Mouse (Mus musculus) gastrocnemius, postnatal 4 days (tissue): ENCODE data around the gene Wdr83os. TPM values are rescaled to one million over a fixed set of nuclear protein-coding genes. Genes with fewer than 3 reads are reported as not detected.
"Not testable (repeated sequence)": the region's sequence is repeated elsewhere in the genome, so short reads cannot be mapped to it uniquely, and the experiment has no call there.

Experiments used
- DNase-seq, 2 experiments: peaks; one replicate each; pipeline ENCODE4 v3.0.0; 2021 to 2022; ENCODE audit warnings: low spot score in 2 of 2, mixed read lengths in 2 of 2
- microRNA-seq: library from miRNA; unstranded; fragments of <30 nt; microRNA quantifications from one replicate; pipeline ENCODE4 v1.2.0, GENCODE M21; 2021
- total RNA-seq, 2 experiments: library from RNA; stranded (reverse); gene quantifications; 2 replicates each; pipeline ENCODE4 v1.2.3; 2021

The Wdr83os gene
- total RNA-seq, 2 experiments from 2014 or later, result 46.0 to 49.7 TPM

DNA sequence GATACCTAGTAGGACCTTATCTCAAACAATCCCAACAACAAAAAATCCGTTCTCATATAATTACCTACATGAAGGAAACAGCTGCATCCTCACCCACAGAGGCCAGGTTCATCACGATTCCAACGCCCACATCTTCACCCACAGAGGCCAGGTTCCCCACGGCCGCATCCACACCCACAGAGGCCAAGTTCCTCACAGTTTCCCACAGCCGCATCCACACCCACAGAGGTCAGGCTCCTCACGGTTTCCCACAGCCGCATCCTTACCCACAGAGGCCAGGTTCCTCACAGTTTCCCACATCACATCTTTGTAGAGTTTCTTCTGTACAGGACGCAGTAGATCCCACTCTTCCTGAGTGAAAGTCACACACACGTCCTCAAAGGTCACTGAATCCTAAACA, 32.7 kb downstream of the Wdr83os start:
- DNase-seq, result no peak

DNA sequence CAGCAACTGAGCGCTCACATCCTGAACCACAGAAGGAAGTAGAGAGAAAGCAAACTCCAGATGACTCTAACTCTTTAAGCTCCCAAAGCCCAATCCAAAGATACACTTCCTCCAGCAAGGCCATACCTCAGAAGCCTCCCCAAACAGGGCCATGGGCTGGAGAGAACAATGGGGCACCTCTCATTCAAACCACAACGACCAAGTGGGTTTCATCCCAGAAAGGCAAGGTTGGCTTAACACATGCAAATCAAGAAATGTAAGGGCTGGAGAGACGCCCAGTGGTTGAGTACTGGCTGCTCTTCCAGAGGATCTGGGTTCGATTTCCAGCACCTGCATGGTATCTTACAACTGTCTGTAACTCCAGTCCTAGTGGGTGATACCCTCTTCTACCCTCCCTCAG, 35.0 kb downstream of the Wdr83os start:
- DNase-seq, result no peak

DNA sequence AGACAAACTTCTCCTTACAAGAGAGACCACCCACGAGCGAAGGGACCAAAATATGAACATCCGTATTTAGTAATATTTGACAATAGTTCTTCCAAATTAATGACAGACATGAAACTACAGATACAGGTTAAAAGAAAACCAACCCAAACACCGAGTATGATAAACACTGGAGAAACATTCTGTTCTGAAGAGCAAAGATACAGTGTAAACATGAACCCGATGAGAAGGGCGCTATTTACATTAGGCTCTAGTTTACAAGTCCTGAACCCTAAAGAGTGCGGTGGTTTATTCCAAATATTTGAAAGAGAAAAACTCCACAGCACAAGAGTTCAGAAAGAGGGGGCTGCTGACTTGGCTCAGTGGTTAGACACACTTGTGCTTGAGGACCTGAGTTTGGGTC, 36.4 kb downstream of the Wdr83os start:
- no peak for DNase-seq

DNA sequence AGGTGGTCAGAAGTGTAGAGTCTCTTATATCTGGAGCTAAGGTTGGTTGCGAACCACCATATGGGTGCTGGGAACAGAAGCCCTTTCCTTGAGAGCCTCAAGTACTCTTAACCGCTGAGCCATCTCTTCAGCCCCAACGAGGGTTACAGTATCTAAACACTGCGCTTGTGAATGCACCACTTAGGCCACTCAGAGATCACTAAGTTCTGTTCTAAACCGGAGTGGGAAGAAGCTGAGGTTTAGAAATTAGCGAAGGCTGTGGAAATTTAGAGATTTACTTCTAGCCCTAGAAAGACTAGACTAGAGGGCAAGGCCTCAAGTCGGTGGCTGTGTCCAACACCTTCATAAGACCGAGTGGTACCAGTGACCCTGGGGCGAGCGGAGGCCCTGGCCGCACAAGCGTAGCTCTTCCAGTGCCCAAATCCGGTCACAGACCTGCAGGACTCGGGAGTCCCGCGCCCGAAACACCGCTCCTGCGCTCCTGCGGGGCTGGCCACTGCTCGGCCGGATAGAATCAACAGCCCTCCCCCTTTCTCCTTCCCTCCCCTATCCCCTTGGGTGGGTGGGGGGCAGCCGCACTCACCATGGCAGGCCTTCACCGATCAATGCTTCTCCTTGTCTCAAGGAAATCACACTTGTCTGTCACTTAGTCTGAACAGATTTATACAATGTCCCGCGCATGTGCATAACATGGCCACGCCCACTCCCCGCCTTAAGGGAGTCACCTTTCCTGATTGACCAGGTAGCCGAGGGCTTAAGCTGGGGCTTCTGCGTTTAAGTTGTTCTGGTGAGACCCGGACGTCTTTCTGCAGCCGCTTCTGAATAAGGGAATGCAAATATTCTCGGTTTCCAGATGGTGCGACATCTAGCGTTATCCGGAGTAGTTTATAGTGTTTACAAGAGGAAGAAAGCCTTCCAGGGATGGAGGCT, 38.8 kb downstream of the Wdr83os start:
- DNase-seq, result peak in 1 of 2 experiments; percentile 73

DNA sequence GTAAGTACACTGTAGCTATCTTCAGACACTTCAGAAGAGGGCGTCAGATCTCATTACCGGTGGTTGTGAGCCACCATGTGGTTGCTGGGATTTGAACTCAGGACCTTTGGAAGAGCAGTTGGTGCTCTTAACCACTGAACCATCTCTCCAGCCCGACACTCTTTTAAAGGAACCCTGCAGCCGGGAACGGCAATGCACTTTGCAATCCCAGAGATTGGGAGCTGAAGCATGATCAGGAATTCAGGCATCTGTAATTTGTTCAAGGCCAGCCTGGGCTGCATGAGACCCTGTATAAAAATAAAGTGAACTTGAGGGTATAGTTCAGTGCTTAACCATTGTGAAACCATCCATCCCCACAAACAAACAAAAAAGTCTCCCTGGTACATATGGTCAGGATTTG, 39.7 kb downstream of the Wdr83os start:
- DNase-seq, result not testable (repeated sequence)

DNA sequence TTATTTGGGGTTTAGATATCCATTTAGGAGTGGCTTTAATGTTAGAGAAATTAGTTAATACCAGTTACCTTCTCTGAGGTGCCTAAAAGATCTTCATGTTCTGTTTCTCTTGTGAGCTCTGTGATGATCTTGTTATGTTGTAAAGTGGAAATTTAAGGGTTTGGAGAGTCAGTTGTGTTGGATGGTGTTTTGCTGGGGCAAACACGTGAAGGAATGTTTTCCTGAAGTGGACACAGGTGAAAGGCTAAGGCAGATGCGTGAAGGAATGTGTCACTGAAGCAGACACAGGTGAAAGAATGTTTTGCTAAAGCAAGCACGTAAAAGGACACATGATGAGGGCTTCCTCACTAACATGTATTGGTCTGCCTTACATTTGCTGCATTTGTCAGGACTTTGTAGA, 42.5 kb downstream of the Wdr83os start, which contains the start of gene Zfp791:
Gene Zfp791 (minus strand): TSS at position 101 of the 400 bp plus-strand sequence.
- no peak for DNase-seq

DNA sequence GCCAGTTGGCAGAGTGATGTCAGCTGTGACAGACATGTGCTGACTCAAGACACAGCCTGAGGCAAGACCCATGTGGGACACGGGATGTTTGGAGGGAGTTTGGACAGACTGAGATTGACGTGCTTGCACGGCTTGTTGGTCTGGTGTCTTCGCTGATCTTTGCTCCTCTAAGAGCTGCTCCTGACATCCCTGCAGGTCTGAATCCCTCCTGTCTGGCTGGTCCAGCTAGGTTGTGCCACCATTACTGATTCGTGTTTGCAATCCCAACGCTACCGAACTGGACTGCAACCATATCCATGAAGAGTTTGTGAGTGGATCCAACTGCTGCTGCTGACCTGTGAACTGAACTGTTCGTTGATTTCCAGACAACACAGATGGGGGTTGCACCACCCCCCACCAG, 43.2 kb downstream of the Wdr83os start:
- DNase-seq, result no peak

Small RNA genes lying within 50 kb of the gene (microRNA-seq; reads per million reads assigned to microRNA genes)
- gene Gm23388, result not detected
- gene Mir7070, result not detected

Other genes starting within 250 kb of the Wdr83os start
- 10 to 100 TPM; 33.3 to 36.0 TPM for gene Gadd45gip1, start 249.2 kb upstream of the Wdr83os start, total RNA-seq
- gene Rad23a, start 240.1 kb upstream of the Wdr83os start, total RNA-seq, result 100 to 1,000 TPM; 121 to 123 TPM
- gene Calr, start 233.8 kb upstream of the Wdr83os start, total RNA-seq, result 100 to 1,000 TPM; 339 to 368 TPM
- gene Farsa, start 223.8 kb upstream of the Wdr83os start, total RNA-seq, result 10 to 100 TPM; 37.2 to 41.3 TPM
- 10 to 100 TPM; 15.3 to 18.0 TPM for gene Syce2, start 208.6 kb upstream of the Wdr83os start, total RNA-seq
- gene Gcdh, start 186.8 kb upstream of the Wdr83os start, total RNA-seq, result 10 to 100 TPM; 22.1 to 28.2 TPM
- gene Klf1, start 178.8 kb upstream of the Wdr83os start, total RNA-seq, result under 1 TPM in 1 of 2 experiments, not detected in 1; 0.67 TPM
- 1 to 10 TPM; 6.9 to 7.0 TPM for gene Dnase2a, start 172.2 kb upstream of the Wdr83os start, total RNA-seq
- under 1 TPM in 1 of 2 experiments, not detected in 1; 0.07 TPM for gene Mast1, start 143.4 kb upstream of the Wdr83os start, total RNA-seq
- gene Rtbdn, start 133.7 kb upstream of the Wdr83os start, total RNA-seq, result not detected
- gene Gm49661, start 111.3 kb upstream of the Wdr83os start, total RNA-seq, result 1 to 10 TPM in 1 of 2 experiments, not detected in 1; 2.0 TPM
- gene Prdx2, start 111.2 kb upstream of the Wdr83os start, total RNA-seq, result 100 to 1,000 TPM; 317 to 327 TPM
- 10 to 100 TPM; 38.7 to 45.2 TPM for gene Rnaseh2a, start 111.0 kb upstream of the Wdr83os start, total RNA-seq
- gene Junb, start 102.0 kb upstream of the Wdr83os start, total RNA-seq, result 10 to 100 TPM in 1 of 2 experiments, 1 to 10 TPM in 1; 10.0 to 10.1 TPM
- 1 to 10 TPM; 3.5 to 4.5 TPM for gene Hook2, start 90.1 kb upstream of the Wdr83os start, total RNA-seq
- gene Best2, start 66.2 kb upstream of the Wdr83os start, total RNA-seq, result not detected
- 10 to 100 TPM; 51.7 to 56.5 TPM for gene Asna1, start 55.5 kb upstream of the Wdr83os start, total RNA-seq
- 100 to 1,000 TPM; 126 to 127 TPM for gene Trir, start 53.9 kb upstream of the Wdr83os start, total RNA-seq
- gene Tnpo2, start 43.8 kb upstream of the Wdr83os start, total RNA-seq, result 10 to 100 TPM; 42.8 to 46.7 TPM
- 10 to 100 TPM; 10.6 to 12.9 TPM for gene Fbxw9, start 20.7 kb upstream of the Wdr83os start, total RNA-seq
- not detected for gene Gm5741, start 12.8 kb upstream of the Wdr83os start, total RNA-seq
- 10 to 100 TPM; 28.7 to 29.4 TPM for gene Dhps, start 9.0 kb upstream of the Wdr83os start, total RNA-seq
- gene Wdr83, start 566 bp downstream of the Wdr83os start, total RNA-seq, result 10 to 100 TPM; 17.5 to 18.4 TPM
- gene Man2b1, start 2.5 kb downstream of the Wdr83os start, total RNA-seq, result 10 to 100 TPM; 28.0 to 30.2 TPM
- gene Zfp791, start 42.4 kb downstream of the Wdr83os start, total RNA-seq, result 1 to 10 TPM; 1.6 to 1.8 TPM
- not detected for gene Cks1brt, start 71.2 kb downstream of the Wdr83os start, total RNA-seq
- not detected for gene Olfr371, start 145.2 kb downstream of the Wdr83os start, total RNA-seq
- gene Orc6, start 218.9 kb downstream of the Wdr83os start, total RNA-seq, result 10 to 100 TPM; 25.9 to 26.8 TPM
- gene Vps35, start 219.1 kb downstream of the Wdr83os start, total RNA-seq, result 10 to 100 TPM; 69.9 to 71.8 TPM